Mouse (Mus musculus) heart, adult 2 months (tissue): ENCODE data around the gene Rnf126.

Experiments
- CTCF ChIP-seq: fragments of 200-600 bp; IDR thresholded peaks from 2 replicates; pipeline ENCODE4 v1.8.1; 2022; ENCODE audit warnings: antibody characterized with exemption, mild to moderate bottlenecking, moderate library complexity
- EP300 ChIP-seq: fragments of 200-500 bp; IDR thresholded peaks from 2 replicates; pipeline ENCODE4 v1.6.1; 2011; ENCODE audit warnings: low read depth, low read length, control low read depth; ENCODE audit not compliant: insufficient read depth
- POLR2A ChIP-seq: fragments of 200-500 bp; IDR thresholded peaks from 2 replicates; pipeline ENCODE4 v1.6.1; 2011; ENCODE audit warnings: mild to moderate bottlenecking, low read depth, low read length, control low read depth; ENCODE audit not compliant: insufficient read depth

DNA sequence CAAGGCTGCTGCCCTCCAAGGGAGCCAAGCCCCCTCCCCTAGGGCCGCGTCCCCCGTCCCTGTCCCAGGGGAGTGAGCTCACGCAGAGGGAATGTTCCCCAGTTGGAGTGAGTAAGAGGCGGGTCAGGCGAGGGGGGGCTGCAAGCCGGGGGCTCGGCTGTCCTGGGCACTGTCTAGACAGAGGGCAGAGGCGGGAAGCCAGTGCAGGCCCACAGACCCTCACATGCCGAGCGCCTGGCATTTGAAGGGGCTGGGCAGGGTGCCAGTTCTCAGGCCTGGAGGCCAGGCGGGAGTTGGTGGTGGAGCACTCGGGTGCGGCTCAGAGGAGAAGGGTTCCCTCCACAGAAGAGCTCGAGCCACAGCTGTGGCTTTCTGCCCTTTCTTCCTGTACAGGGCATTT, 11.3 kb upstream of the Rnf126 start:
- TF ChIP-seq CTCF: no peak
- TF ChIP-seq POLR2A: no peak
- TF ChIP-seq EP300: no peak
